Mouse (Mus musculus): ENCODE data around the gene Prx. TPM values are rescaled to one million over a fixed set of nuclear protein-coding genes. Genes with fewer than 3 reads are reported as not detected.

Gene Prx
- total RNA-seq, 4 experiments from 2014 or later = 2.6 to 4.7 (median 3.3) TPM

- DNase-seq = no peak
Observed at GRCm38 (mm10) chr7:27523805-27524204, 24.7 kb downstream of the Prx start.

GRCm38 (mm10) chr7:27526039-27526827 lies 27.1 kb downstream of the Prx start:
- peak; percentile 58 for DNase-seq

- DNase-seq = no peak
Observed at GRCm38 (mm10) chr7:27529070-27529469, 29.9 kb downstream of the Prx start.

GRCm38 (mm10) chr7:27530937-27531336 lies 31.8 kb downstream of the Prx start:
- DNase-seq = no peak

DNA sequence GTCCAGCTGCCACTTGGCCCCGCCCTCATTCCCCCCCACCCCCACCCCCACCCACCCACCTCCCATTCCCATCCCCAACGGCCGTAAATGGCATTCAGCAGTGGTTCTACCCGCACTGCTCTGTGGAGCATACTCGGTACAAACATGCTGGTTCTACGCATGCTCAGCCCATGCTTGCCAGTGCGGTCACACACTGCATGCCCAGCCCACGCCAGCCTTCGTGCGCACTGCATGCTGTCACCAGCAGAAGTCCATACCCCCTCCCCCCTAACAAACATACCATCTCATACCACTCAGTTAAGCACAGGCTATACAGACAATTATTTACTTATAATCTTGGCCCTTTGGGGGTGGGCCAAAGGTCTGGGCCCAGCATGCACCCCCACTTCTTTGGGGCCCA lies 32.6 kb downstream of the Prx start:
- no peak for DNase-seq

DNA sequence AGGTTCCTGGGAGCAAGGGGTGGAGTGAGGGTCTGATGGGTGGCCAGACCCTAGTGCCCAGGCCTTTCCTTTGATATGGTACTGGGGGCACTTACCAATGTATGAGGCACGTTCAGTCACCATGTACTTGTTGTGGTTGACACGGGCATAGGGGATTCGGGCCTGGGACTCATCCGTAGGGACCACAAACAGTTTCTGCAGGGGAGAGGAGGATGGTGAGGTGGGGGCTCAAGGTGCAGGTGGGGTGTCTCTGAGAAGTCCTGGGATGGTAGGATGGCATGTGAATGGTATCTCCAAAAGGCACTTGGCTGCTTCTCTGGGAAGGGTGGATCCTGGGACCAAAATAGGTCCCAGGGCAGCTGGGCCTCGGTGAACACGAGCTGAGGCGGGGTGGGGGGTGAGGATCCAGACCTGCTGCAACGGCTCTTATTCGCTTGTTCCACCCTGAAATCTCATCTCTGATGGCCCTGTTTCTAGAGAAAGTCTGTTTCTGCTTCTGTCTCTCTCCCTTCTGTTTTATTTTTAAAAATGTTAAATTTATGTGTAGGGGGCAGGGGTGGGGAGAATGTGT lies 33.4 kb downstream of the Prx start:
- DNase-seq = no peak

DNA sequence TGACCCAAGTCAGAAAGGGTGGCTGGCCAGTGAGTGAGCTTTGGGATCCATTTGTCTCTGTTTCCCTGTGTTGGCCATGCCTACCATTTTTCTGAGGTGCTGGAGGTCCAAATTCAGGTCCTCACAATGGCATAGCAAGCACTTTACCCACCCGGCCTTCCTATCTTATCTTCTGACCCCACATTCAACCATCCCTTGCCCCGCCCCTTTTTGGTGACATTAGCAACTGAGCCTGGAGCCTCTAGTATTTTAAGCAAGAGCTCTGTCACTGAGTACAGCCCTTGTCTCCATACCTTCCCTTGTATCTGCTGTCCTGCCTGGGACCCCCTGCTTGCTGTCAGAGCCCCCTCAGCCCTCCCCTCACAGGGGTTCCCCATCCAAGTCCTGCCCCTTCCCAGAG lies 36.3 kb downstream of the Prx start:
- DNase-seq = no peak

GRCm38 (mm10) chr7:27536618-27537017 lies 37.5 kb downstream of the Prx start:
- DNase-seq = no peak

DNA sequence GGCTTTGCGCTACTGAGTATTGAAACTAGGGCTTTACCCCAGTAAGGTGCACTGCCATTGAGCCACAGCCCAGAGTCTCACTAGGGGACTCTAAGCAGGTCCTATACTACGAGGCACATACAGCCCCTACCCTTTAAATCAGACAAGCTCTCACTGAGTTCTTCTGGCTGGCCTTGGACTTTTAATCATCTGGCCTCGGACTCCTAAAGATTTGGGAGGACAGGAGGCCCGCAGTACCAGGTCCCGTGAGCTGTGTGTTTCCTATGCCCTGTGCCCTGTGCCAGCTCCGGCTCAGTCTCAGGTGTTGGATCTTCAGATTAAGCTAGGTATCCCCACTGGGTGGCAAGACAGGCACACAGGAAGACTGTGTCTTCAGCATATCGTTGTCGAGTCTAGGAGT lies 38.9 kb downstream of the Prx start:
- no peak for DNase-seq

DNA sequence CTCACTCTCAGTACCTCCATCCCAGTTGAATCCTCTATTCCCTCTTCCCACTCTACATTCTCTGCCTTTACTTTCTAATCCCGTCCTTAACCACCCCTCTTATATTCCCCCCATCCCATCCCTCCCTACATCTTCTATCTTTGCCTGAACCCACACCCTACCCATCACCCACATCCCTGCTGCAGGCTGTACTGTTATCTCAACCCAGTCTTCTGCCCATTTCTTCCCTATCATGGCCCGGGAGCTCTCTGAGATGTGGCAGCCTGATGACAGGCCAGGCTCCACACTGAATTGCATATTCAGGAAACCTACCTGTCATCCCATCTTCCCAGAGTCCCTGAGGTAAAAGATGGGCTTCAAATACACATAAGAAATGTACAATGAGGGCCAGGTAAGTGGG lies 39.7 kb downstream of the Prx start:
- DNase-seq = no peak

- no peak for DNase-seq
Observed at GRCm38 (mm10) chr7:27540521-27540920, 41.4 kb downstream of the Prx start.

GRCm38 (mm10) chr7:27540935-27541334 lies 41.8 kb downstream of the Prx start:
- no peak for DNase-seq

DNA sequence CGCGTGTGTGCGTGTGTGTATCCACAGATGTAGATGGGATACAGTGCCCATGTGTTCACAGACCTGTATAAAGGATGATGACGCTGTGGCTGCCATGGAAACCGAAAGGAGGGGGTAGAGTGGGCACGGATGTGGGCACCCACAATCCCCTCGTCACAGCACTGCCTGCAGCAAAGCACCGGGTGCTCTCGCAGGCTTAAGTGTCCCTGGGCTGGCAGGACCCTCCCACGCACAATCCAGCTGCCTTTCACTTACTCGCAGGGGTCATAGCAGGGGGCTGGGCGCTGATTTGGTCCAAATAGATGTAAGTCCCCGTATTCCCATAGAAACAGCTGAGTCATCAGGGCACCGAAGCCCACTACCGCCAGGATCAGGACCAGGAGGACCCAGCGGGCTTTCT lies 42.3 kb downstream of the Prx start:
- no peak for DNase-seq

DNA sequence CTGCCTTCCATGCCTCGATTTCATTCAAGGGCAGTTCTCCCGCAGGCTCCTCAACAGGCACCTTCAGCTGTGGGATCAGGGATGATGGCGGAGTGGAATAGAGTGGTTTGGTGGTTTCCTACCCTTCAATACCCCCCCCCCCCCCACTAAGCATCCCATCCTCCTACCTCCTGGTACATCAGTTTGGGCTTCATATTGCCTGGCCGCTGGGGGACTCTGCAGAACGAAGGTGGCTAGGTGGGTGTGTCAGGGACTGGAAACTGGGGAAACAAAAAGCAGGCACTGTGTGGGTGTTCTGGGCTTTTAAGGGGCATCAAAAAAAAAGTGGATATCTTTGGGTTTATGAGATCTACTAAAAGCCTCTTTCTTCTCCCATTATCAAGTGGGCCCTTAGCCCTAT lies 42.8 kb downstream of the Prx start:
- DNase-seq = no peak

DNA sequence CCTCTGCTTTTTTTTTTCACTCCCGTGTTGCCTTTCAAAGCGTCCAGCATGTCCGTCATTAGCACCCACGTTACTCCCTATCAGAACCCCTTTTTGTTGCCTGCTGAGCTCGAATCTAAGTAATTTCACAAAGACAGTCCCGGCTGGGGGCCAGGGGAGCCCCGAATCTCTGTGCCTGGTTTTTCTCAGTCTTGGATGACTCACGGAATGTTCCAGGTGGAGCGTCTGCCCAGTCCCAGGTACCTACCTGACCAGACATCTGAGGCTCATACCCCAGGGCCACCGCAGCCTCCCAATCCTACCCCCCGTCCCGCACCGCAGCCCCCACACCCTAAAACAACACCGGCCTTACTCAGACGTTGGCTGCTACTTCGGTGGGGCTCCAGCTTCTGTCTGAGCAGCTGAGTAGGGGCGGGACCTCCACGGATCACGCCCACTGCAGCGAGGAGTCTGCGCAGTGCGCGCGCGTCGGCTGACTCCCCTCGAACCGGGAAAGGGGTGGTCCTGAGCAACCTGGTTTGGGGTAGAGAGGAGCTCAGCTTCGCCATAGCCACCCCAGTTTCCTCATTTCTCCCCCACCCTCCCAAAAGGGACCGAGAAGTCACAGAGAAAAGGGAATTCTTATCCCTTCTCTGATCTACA lies 43.4 kb downstream of the Prx start:
- peak; percentile 63 for DNase-seq

- no peak for DNase-seq
Observed at GRCm38 (mm10) chr7:27543065-27543464, 43.9 kb downstream of the Prx start.

DNA sequence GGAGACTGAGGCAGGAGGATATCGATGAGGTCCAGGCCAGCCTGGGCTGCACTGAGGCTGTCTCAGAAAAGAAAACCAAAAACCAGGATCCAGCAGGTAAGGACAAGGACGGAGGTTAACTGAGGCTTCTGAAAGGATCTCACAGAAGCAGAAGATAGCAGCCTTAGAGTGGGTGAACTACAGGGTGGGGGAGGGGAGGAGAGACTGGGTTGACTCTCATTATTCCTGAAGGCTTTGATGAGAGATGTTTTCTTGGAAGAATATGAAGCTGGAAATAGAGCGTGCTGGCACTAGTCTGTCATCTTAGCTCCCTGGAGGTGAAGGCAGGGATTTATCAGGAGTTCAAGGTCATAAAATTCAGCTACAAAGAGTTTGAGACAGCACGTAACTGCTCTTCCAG lies 44.7 kb downstream of the Prx start:
- no peak for DNase-seq

GRCm38 (mm10) chr7:27544675-27545370 lies 45.7 kb downstream of the Prx start:
- no peak for DNase-seq

DNA sequence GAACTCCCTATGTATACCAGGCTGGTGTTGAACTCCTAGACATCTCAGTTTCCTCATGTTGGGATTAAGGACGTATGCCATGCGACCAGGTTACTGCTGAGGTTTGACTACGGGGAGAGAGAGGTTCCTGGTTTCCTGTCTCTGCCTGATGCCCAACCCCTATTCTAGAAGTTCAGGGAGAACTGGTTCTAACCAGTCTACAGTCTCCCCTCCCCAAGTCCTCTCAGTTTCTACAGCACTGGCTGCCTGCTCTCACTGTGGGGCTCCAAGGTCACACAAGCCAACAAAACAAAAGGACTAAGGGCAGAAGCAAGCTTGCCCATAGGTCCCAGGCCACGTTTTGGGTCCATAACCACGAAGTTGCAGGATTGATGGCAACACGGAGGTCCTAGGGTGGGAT lies 50.5 kb downstream of the Prx start:
- DNase-seq = no peak

DNA sequence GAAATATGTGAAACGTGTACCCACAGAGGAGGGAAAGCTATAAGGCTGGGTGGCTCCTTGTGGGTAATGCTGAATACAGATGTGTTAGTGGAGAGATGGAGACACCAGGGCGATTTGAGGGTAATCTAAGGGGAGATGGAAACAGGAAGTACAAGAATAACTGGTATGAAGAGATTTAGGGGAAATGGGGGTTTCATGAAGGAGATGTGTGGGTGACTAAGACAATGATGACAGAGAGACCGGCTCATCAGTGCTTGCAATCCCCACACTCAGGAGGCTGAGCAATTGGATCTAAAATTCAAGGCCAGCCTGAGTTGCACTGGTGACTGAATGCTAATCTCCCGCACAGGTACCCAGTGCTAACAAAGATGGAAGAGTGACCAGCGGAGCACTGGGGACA lies 52.9 kb downstream of the Prx start:
- DNase-seq = no peak

GRCm38 (mm10) chr7:27552931-27553513 lies 53.9 kb downstream of the Prx start, which contains the start of the genes Pld3 and 2310022A10Rik:
Gene Pld3, minus strand, starts transcription at chr7:27553218.
Gene 2310022A10Rik, plus strand, starts transcription at chr7:27553233.
- DNase-seq = peak; percentile 97

DNA sequence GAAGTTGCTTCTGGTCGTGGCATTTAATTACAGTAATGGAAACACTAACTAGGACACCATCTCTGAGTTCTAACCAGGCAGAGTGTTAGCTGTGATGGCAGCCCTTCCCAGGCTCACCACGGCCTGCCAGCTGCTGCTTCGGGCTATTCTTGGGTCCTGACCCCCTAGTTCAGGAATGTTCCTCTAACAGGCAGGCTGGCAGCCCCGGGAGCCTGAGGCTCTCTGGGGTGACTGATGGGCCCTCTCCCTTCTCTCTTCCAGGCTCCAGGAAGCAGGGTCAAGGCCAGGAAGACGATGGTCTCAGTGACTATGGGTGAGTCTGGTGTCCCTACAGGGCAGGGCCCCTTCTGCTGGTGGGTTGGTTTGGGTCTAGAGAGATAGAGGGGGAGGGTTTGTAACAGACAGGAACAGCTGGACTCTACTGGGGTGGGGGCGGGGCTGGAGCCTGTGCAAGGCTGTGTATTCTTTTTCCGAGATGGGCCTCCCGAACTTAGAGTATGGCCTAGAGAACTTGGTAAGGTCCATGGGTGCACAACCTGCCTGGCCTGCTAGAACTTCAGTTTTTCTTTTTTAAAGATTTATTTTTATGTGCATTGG lies 61.3 kb downstream of the Prx start:
- DNase-seq = no peak
